Mouse (Mus musculus): ENCODE measurements at regions not wholly inside any gene's neighbourhood (a gene's known extent, or its start where the extent isn't known, plus 50 kb on each side); places are given as distances from the start of the nearest gene placed in this dataset.
A peak's percentile ranks its signal among the peaks of the same experiment; 100 is the strongest.

GRCm38 (mm10) chr3:113105979-113106378 lies 152.7 kb downstream of the Amy2a5 start:
- DNase-seq (ENCODE audit: low spot score): no peak

GRCm38 (mm10) chr3:113090850-113091249 lies 167.8 kb downstream of the Amy2a5 start:
- peak; percentile 9 for DNase-seq (ENCODE audit: low spot score)

- DNase-seq (ENCODE audit: low spot score): peak; percentile 78
These were observed 177.9 kb downstream of the Amy2a5 start for GRCm38 (mm10) chr3:113080704-113081103.

Data from embryo, embryonic 10 days (tissue).